Mouse (Mus musculus) embryonic facial prominence, embryonic 14.5 days (tissue): ENCODE results near the gene Epb42. TPM values are rescaled to one million over a fixed set of nuclear protein-coding genes. Genes with fewer than 3 reads are reported as not detected.

Source experiments
- ATAC-seq: fragments of 200-750 bp; cut with Nextera tagmentation; 2 replicates; pipeline ENCODE4 v1.8.0; 2017; ENCODE audit warnings: low read depth, moderate number of reproducible peaks, moderate TSS enrichment
- DNase-seq: peaks from one replicate; pipeline ENCODE4 v3.0.0-alpha.2; 2015; ENCODE audit warnings: low spot score
- H3K27ac ChIP-seq: fragments of 300-500 bp; sonication (generic); replicated peaks from 2 replicates; pipeline ENCODE4 v1.5.1; 2014; ENCODE audit warnings: low read depth, mild to moderate bottlenecking, low read length, moderate library complexity
- H3K27me3 ChIP-seq: fragments of 300-500 bp; sonication (generic); replicated peaks from 2 replicates; pipeline ENCODE4 v1.6.1; 2014; ENCODE audit warnings: low read length; ENCODE audit not compliant: control insufficient read depth, insufficient read depth
- H3K36me3 ChIP-seq: fragments of 300-500 bp; sonication (generic); 2 replicates; pipeline ENCODE4 v1.6.1; 2014; ENCODE audit warnings: low read length, mixed read lengths; ENCODE audit not compliant: control insufficient read depth, insufficient read depth
- H3K4me1 ChIP-seq: fragments of 300-500 bp; sonication (generic); 2 replicates; pipeline ENCODE4 v1.6.1; 2014; ENCODE audit warnings: antibody characterized with exemption, low read length; ENCODE audit not compliant: control insufficient read depth, insufficient read depth
- H3K4me2 ChIP-seq: fragments of 300-500 bp; sonication (generic); 2 replicates; pipeline ENCODE4 v1.6.1; 2014; ENCODE audit warnings: low read depth, mild to moderate bottlenecking, low read length, moderate library complexity, mixed read lengths
- H3K4me3 ChIP-seq: fragments of 300-500 bp; sonication (generic); 2 replicates; pipeline ENCODE4 v1.5.1; 2014; ENCODE audit warnings: low read depth, mild to moderate bottlenecking, low read length
- H3K9ac ChIP-seq: fragments of 300-500 bp; sonication (generic); 2 replicates; pipeline ENCODE4 v1.6.1; 2014; ENCODE audit warnings: low read depth, mild to moderate bottlenecking, low read length, moderate library complexity, mixed read lengths
- H3K9me3 ChIP-seq: fragments of 300-500 bp; sonication (generic); 2 replicates; pipeline ENCODE4 v1.6.1; 2016; ENCODE audit warnings: low read length; ENCODE audit not compliant: control insufficient read depth
- WGBS: fragments of 180-500 bp; shearing (Covaris S2); extraction: QIAGEN DNeasy Blood & Tissue Kit; methylation state at CpG from one replicate; pipeline ENCODE4 v1.1.7; 2014; 5-methylcytosine and 5-hydroxymethylcytosine counted together
- polyA plus RNA-seq: library from polyadenylated mRNA; unstranded; fragments of >200 nt; fragmentation: Nextera tagmentation; extraction: Ambion mirVana; gene quantifications from 2 replicates; pipeline ENCODE4 v1.2.1, GENCODE M21; 2014

Gene Epb42
- polyA plus RNA-seq, 1 experiment from 2014 or later, result 0.71 TPM

GRCm38 (mm10) chr2:121017151-121017550 lies 19.7 kb downstream of the Epb42 start:
- Histone ChIP-seq H3K9ac (no peak overlapping the region), H3K9me3 (no peaks in the 10 kb centered on the region), H3K4me1 (no peaks in the 10 kb centered on the region), H3K36me3 (peaks cover 47% of the 10 kb centered on the region), H3K4me2 (no peak overlapping the region), H3K27me3 (no peaks in the 10 kb centered on the region), H3K4me3 (no peak overlapping the region), H3K27ac (no peak overlapping the region)
- ATAC-seq (no peak), DNase-seq (no peak)
- WGBS, result 91% methylated on average over 1 of the region's 1 CpGs

GRCm38 (mm10) chr2:121016226-121016625 lies 20.6 kb downstream of the Epb42 start:
- DNase-seq (no peak), ATAC-seq (no peak)
- H3K4me1 ChIP-seq, result no peaks in the 10 kb centered on the region
- H3K9me3 ChIP-seq, result no peaks in the 10 kb centered on the region
- H3K27me3 ChIP-seq, result no peaks in the 10 kb centered on the region
- H3K36me3 ChIP-seq, result peaks cover 56% of the 10 kb centered on the region
- H3K4me2 ChIP-seq, result no peak overlapping the region
- H3K4me3 ChIP-seq, result no peak overlapping the region
- no peak overlapping the region for H3K9ac ChIP-seq
- H3K27ac ChIP-seq, result no peak overlapping the region
- WGBS, result 87% methylated on average over 9 of the region's 9 CpGs

- Histone ChIP-seq H3K36me3 (peaks cover 57% of the 10 kb centered on the region), H3K27ac (no peak overlapping the region), H3K9me3 (no peaks in the 10 kb centered on the region), H3K9ac (no peak overlapping the region), H3K27me3 (no peaks in the 10 kb centered on the region), H3K4me2 (no peak overlapping the region), H3K4me1 (no peaks in the 10 kb centered on the region), H3K4me3 (no peak overlapping the region)
- 80% methylated on average over 2 of the region's 2 CpGs for WGBS
- DNase-seq (no peak), ATAC-seq (no peak)
Observed at GRCm38 (mm10) chr2:121015507-121015906, 21.4 kb downstream of the Epb42 start.

GRCm38 (mm10) chr2:121012676-121013075 lies 24.2 kb downstream of the Epb42 start:
- no peak for ATAC-seq
- Histone ChIP-seq H3K27me3 (no peaks in the 10 kb centered on the region), H3K27ac (no peak overlapping the region), H3K9me3 (no peaks in the 10 kb centered on the region), H3K36me3 (peaks cover 56% of the 10 kb centered on the region), H3K4me3 (no peak overlapping the region), H3K4me1 (0 out of 2 replicates have a peak, but pooled peaks cover 6% of the 10 kb centered on the region), H3K4me2 (no peak overlapping the region), H3K9ac (no peak overlapping the region)
- 89% methylated on average over 9 of the region's 9 CpGs for WGBS
- DNase-seq, result no peak

- Histone ChIP-seq H3K9me3 (no peaks in the 10 kb centered on the region), H3K4me2 (peak overlapping the region; percentile 79), H3K36me3 (peaks cover 28% of the 10 kb centered on the region), H3K4me1 (0 out of 2 replicates have a peak, but pooled peaks cover 6% of the 10 kb centered on the region), H3K27me3 (no peaks in the 10 kb centered on the region), H3K9ac (peak overlapping the region; percentile 80), H3K4me3 (peak overlapping the region; percentile 82), H3K27ac (no peak overlapping the region)
- DNase-seq, result no peak
- no peak for ATAC-seq
- 19% methylated on average over 5 of the region's 5 CpGs for WGBS
Observed at GRCm38 (mm10) chr2:121009071-121009677, 27.7 kb downstream of the Epb42 start.

GRCm38 (mm10) chr2:121008664-121009007 lies 28.2 kb downstream of the Epb42 start:
- H3K27me3 ChIP-seq, result no peaks in the 10 kb centered on the region
- DNase-seq (no peak), ATAC-seq (no peak)
- H3K36me3 ChIP-seq, result peaks cover 22% of the 10 kb centered on the region
- H3K27ac ChIP-seq, result no peak overlapping the region
- 0 out of 2 replicates have a peak, but pooled peaks cover 6% of the 10 kb centered on the region for H3K4me1 ChIP-seq
- peak overlapping the region; percentile 80 for H3K9ac ChIP-seq
- H3K9me3 ChIP-seq, result no peaks in the 10 kb centered on the region
- H3K4me2 ChIP-seq, result peak overlapping the region; percentile 79
- 2% methylated on average over 12 of the region's 12 CpGs for WGBS
- H3K4me3 ChIP-seq, result peak overlapping the region; percentile 82

- peak within 1 kb of the TSS; percentile 82 for H3K4me3 ChIP-seq
- 0 out of 2 replicates have a peak, but pooled peaks cover 6% of the 10 kb centered on the region for H3K4me1 ChIP-seq
- H3K9me3 ChIP-seq, result no peaks in the 10 kb centered on the region
- H3K27me3 ChIP-seq, result no peaks in the 10 kb centered on the region
- 3% methylated on average over 34 of the region's 34 CpGs for WGBS
- no peak within 1 kb of the TSS for H3K27ac ChIP-seq
- DNase-seq, result peak; percentile 97
- peak within 1 kb of the TSS; percentile 79 for H3K4me2 ChIP-seq
- H3K36me3 ChIP-seq, result peaks cover 20% of the 10 kb centered on the region; the same call in 1 of the 2 replicates
- H3K9ac ChIP-seq, result peak within 1 kb of the TSS; percentile 80
- peak; percentile 98 for ATAC-seq
Observed at GRCm38 (mm10) chr2:121007925-121008663, 28.8 kb downstream of the Epb42 start, which contains the start of gene Ccndbp1. Gene Ccndbp1 (plus strand): TSS chr2:121008403.

GRCm38 (mm10) chr2:121006986-121007385 lies 29.9 kb downstream of the Epb42 start:
- Histone ChIP-seq H3K27me3 (no peaks in the 10 kb centered on the region), H3K4me3 (no peak overlapping the region), H3K4me2 (no peak overlapping the region), H3K27ac (no peak overlapping the region), H3K36me3 (0 out of 2 replicates have a peak, but pooled peaks cover 11% of the 10 kb centered on the region), H3K4me1 (0 out of 2 replicates have a peak, but pooled peaks cover 6% of the 10 kb centered on the region), H3K9ac (no peak overlapping the region), H3K9me3 (no peaks in the 10 kb centered on the region)
- DNase-seq (no peak), ATAC-seq (no peak)
- WGBS, result 90% methylated on average over 1 of the region's 1 CpGs
